Mouse (Mus musculus): ENCODE measurements around the gene Olfr1412. TPM values are rescaled to one million over a fixed set of nuclear protein-coding genes. Genes with fewer than 3 reads are reported as not detected.

Gene Olfr1412
- total and polyA plus RNA-seq, 3 experiments = 0.16 TPM; not detected in 2

GRCm38 (mm10) chr1:92616046-92616445 is 30.5 kb downstream of the Olfr1412 start:
- TF ChIP-seq GATA1 (IDR thresholded peaks at IDR 0.05; ENCODE audit: borderline replicate concordance, low read length) (no peak), TAL1 (conservative IDR thresholded peaks at IDR 0.05; ENCODE audit: low read depth, low read length) (no peak), GATA2 (IDR thresholded peaks at IDR 0.05; ENCODE audit: borderline replicate concordance, low read depth, low read length) (no peak), CTCF (IDR thresholded peaks at IDR 0.05; ENCODE audit: low read depth, low read length) (no peak), POLR2AphosphoS5 (IDR thresholded peaks at IDR 0.05; ENCODE audit: insufficient replicate concordance, low read depth, low read length) (no peak)
- DNase-seq (ENCODE audit: low spot score) (no peak), ATAC-seq (ENCODE audit: extremely low read depth, insufficient number of reproducible peaks, low FRiP score, poor library complexity, severe bottlenecking) (no peak)
- Histone ChIP-seq H3K9me3 (replicated peaks) (no peaks in the 10 kb centered on the region), H3K27me3 (ENCODE audit: insufficient read depth, low read length) (peaks cover 26% of the 10 kb centered on the region), H3K4me3 (ENCODE audit: low read depth, low read length) (no peak overlapping the region), H3K4me1 (ENCODE audit: insufficient read depth, low read depth, low read length) (no peaks in the 10 kb centered on the region), H3K36me3 (replicated peaks) (no peaks in the 10 kb centered on the region)

- Histone ChIP-seq H3K27me3 (ENCODE audit: insufficient read depth, low read length) (peaks cover 26% of the 10 kb centered on the region), H3K9me3 (replicated peaks) (no peaks in the 10 kb centered on the region), H3K36me3 (replicated peaks) (no peaks in the 10 kb centered on the region), H3K4me1 (ENCODE audit: insufficient read depth, low read depth, low read length) (no peaks in the 10 kb centered on the region; the same call in 1 of the 2 replicates), H3K4me3 (ENCODE audit: low read depth, low read length) (no peak within 1 kb of the TSS)
- DNase-seq (ENCODE audit: low spot score) = no peak
- TF ChIP-seq CTCF (IDR thresholded peaks at IDR 0.05; ENCODE audit: low read depth, low read length) (no peak), GATA2 (IDR thresholded peaks at IDR 0.05; ENCODE audit: borderline replicate concordance, low read depth, low read length) (no peak), GATA1 (IDR thresholded peaks at IDR 0.05; ENCODE audit: borderline replicate concordance, low read length) (no peak), POLR2AphosphoS5 (IDR thresholded peaks at IDR 0.05; ENCODE audit: insufficient replicate concordance, low read depth, low read length) (no peak), TAL1 (conservative IDR thresholded peaks at IDR 0.05; ENCODE audit: low read depth, low read length) (no peak)
- ATAC-seq (ENCODE audit: extremely low read depth, insufficient number of reproducible peaks, low FRiP score, poor library complexity, severe bottlenecking) = no peak
These were observed 31.9 kb downstream of the Olfr1412 start, which contains the start of gene Olfr12 for GRCm38 (mm10) chr1:92617488-92617887. TSS of gene Olfr12 (plus strand) at chr1:92617788.

- no peak for DNase-seq (ENCODE audit: low spot score)
- no peak for ATAC-seq (ENCODE audit: extremely low read depth, insufficient number of reproducible peaks, low FRiP score, poor library complexity, severe bottlenecking)
- no peak for TF ChIP-seq CTCF (IDR thresholded peaks at IDR 0.05; ENCODE audit: low read depth, low read length)
- TF ChIP-seq GATA2 (IDR thresholded peaks at IDR 0.05; ENCODE audit: borderline replicate concordance, low read depth, low read length) = no peak
- TF ChIP-seq GATA1 (IDR thresholded peaks at IDR 0.05; ENCODE audit: borderline replicate concordance, low read length) = no peak
- no peak for TF ChIP-seq TAL1 (conservative IDR thresholded peaks at IDR 0.05; ENCODE audit: low read depth, low read length)
- TF ChIP-seq POLR2AphosphoS5 (IDR thresholded peaks at IDR 0.05; ENCODE audit: insufficient replicate concordance, low read depth, low read length) = no peak
- Histone ChIP-seq H3K36me3 (replicated peaks) (no peaks in the 10 kb centered on the region), H3K9me3 (replicated peaks) (no peaks in the 10 kb centered on the region), H3K4me1 (ENCODE audit: insufficient read depth, low read depth, low read length) (no peaks in the 10 kb centered on the region; the same call in 1 of the 2 replicates), H3K4me3 (ENCODE audit: low read depth, low read length) (no peak overlapping the region), H3K27me3 (ENCODE audit: insufficient read depth, low read length) (peaks cover 26% of the 10 kb centered on the region)
These were observed 32.8 kb downstream of the Olfr1412 start for GRCm38 (mm10) chr1:92618360-92618759.

GRCm38 (mm10) chr1:92628227-92628626 is 42.6 kb downstream of the Olfr1412 start:
- TF ChIP-seq GATA2 (IDR thresholded peaks at IDR 0.05; ENCODE audit: borderline replicate concordance, low read depth, low read length) (no peak), TAL1 (conservative IDR thresholded peaks at IDR 0.05; ENCODE audit: low read depth, low read length) (no peak), CTCF (IDR thresholded peaks at IDR 0.05; ENCODE audit: low read depth, low read length) (no peak), POLR2AphosphoS5 (IDR thresholded peaks at IDR 0.05; ENCODE audit: insufficient replicate concordance, low read depth, low read length) (no peak), GATA1 (IDR thresholded peaks at IDR 0.05; ENCODE audit: borderline replicate concordance, low read length) (no peak)
- Histone ChIP-seq H3K9me3 (replicated peaks) (no peaks in the 10 kb centered on the region), H3K36me3 (replicated peaks) (no peaks in the 10 kb centered on the region), H3K27me3 (ENCODE audit: insufficient read depth, low read length) (peaks cover 13% of the 10 kb centered on the region), H3K4me1 (ENCODE audit: insufficient read depth, low read depth, low read length) (no peaks in the 10 kb centered on the region), H3K4me3 (ENCODE audit: low read depth, low read length) (no peak overlapping the region)
- ATAC-seq (ENCODE audit: extremely low read depth, insufficient number of reproducible peaks, low FRiP score, poor library complexity, severe bottlenecking) (no peak), DNase-seq (ENCODE audit: low spot score) (no peak)

- H3K36me3 ChIP-seq (replicated peaks) = peaks cover 25% of the 10 kb centered on the region
- ATAC-seq (ENCODE audit: extremely low read depth, insufficient number of reproducible peaks, low FRiP score, poor library complexity, severe bottlenecking) = no peak
These were observed 46.6 kb downstream of the Olfr1412 start for GRCm38 (mm10) chr1:92632196-92632595.

GRCm38 (mm10) chr1:92632948-92633347 is 47.4 kb downstream of the Olfr1412 start:
- H3K27me3 ChIP-seq (ENCODE audit: insufficient read depth, low read length) = peaks cover 13% of the 10 kb centered on the region
- no peaks in the 10 kb centered on the region for H3K9me3 ChIP-seq (replicated peaks)
- peaks cover 3% of the 10 kb centered on the region for H3K4me1 ChIP-seq (ENCODE audit: insufficient read depth, low read depth, low read length)
- H3K4me3 ChIP-seq (ENCODE audit: low read depth, low read length) = no peak overlapping the region
- ATAC-seq (ENCODE audit: extremely low read depth, insufficient number of reproducible peaks, low FRiP score, poor library complexity, severe bottlenecking) (no peak), DNase-seq (ENCODE audit: low spot score) (no peak)
- peaks cover 33% of the 10 kb centered on the region for H3K36me3 ChIP-seq (replicated peaks)
- TF ChIP-seq TAL1 (conservative IDR thresholded peaks at IDR 0.05; ENCODE audit: low read depth, low read length) (no peak), GATA1 (IDR thresholded peaks at IDR 0.05; ENCODE audit: borderline replicate concordance, low read length) (no peak), POLR2AphosphoS5 (IDR thresholded peaks at IDR 0.05; ENCODE audit: insufficient replicate concordance, low read depth, low read length) (no peak), CTCF (IDR thresholded peaks at IDR 0.05; ENCODE audit: low read depth, low read length) (no peak), GATA2 (IDR thresholded peaks at IDR 0.05; ENCODE audit: borderline replicate concordance, low read depth, low read length) (no peak)

More at GRCm38 (mm10) chr1:92632196-92632595, 46.6 kb downstream of the Olfr1412 start:
- H3K9me3 ChIP-seq (replicated peaks) = no peaks in the 10 kb centered on the region
- H3K4me3 ChIP-seq (ENCODE audit: low read depth, low read length) = no peak overlapping the region
- DNase-seq (ENCODE audit: low spot score) = no peak
- peaks cover 13% of the 10 kb centered on the region for H3K27me3 ChIP-seq (ENCODE audit: insufficient read depth, low read length)
- TF ChIP-seq GATA2 (IDR thresholded peaks at IDR 0.05; ENCODE audit: borderline replicate concordance, low read depth, low read length) = no peak
- no peak for TF ChIP-seq POLR2AphosphoS5 (IDR thresholded peaks at IDR 0.05; ENCODE audit: insufficient replicate concordance, low read depth, low read length)
- no peak for TF ChIP-seq GATA1 (IDR thresholded peaks at IDR 0.05; ENCODE audit: borderline replicate concordance, low read length)
- TF ChIP-seq CTCF (IDR thresholded peaks at IDR 0.05; ENCODE audit: low read depth, low read length) = no peak
- TF ChIP-seq TAL1 (conservative IDR thresholded peaks at IDR 0.05; ENCODE audit: low read depth, low read length) = no peak
- H3K4me1 ChIP-seq (ENCODE audit: insufficient read depth, low read depth, low read length) = peaks cover 3% of the 10 kb centered on the region

Data from G1E (cell line).